Mouse (Mus musculus) adrenal gland, postnatal 25 days (tissue): ENCODE data around the gene Psmd6. TPM values are rescaled to one million over a fixed set of nuclear protein-coding genes. Genes with fewer than 3 reads are reported as not detected.

Experiments
- DNase-seq: peaks from one replicate; pipeline ENCODE4 v3.0.0; 2021; ENCODE audit warnings: mixed read lengths
- long read RNA-seq: library from polyadenylated mRNA; stranded (forward); transcript quantifications from one replicate; pipeline ENCODE4 v2.0.0, GENCODE M21; 2021
- total RNA-seq: library from RNA; stranded (reverse); gene quantifications from 2 replicates; pipeline ENCODE4 v1.2.3, GENCODE M21; 2021

Gene Psmd6
- 127 and 138 TPM in 2 replicates for total RNA-seq
- long read RNA-seq, transcript Psmd6-201 (8 exons, 1,387 nt), result major isoform, 164 of 180 reads
- long read RNA-seq, partial matches to known transcripts, result 7 of 180 reads
- long read RNA-seq, other reads (novel, unspliced or antisense), result 9 of 180 reads

GRCm38 (mm10) chr14:14120230-14121096 is at the start of gene Psmd6:
TSS of gene Psmd6 (minus strand) at chr14:14120984.
- peak; percentile 90 for DNase-seq

- no peak for DNase-seq
Observed at GRCm38 (mm10) chr14:14110710-14111109, 10.1 kb downstream of the Psmd6 start.

GRCm38 (mm10) chr14:14104930-14105318 is 15.9 kb downstream of the Psmd6 start:
- DNase-seq, result no peak

GRCm38 (mm10) chr14:14104213-14104929 is 16.4 kb downstream of the Psmd6 start:
- DNase-seq, result no peak

- no peak for DNase-seq
Observed at GRCm38 (mm10) chr14:14101296-14101695, 19.5 kb downstream of the Psmd6 start.

GRCm38 (mm10) chr14:14100773-14101280 is 20.0 kb downstream of the Psmd6 start:
- DNase-seq, result no peak

GRCm38 (mm10) chr14:14098330-14098980 is 22.3 kb downstream of the Psmd6 start:
- peak; percentile 88 for DNase-seq

- DNase-seq, result no peak
Observed at GRCm38 (mm10) chr14:14090571-14090970, 30.2 kb downstream of the Psmd6 start.

- no peak for DNase-seq
Observed at GRCm38 (mm10) chr14:14088016-14088791, 32.6 kb downstream of the Psmd6 start.

GRCm38 (mm10) chr14:14087348-14087747 is 33.4 kb downstream of the Psmd6 start:
- no peak for DNase-seq

GRCm38 (mm10) chr14:14086711-14087263 is 34.0 kb downstream of the Psmd6 start:
- DNase-seq, result no peak

GRCm38 (mm10) chr14:14083811-14084210 is 37.0 kb downstream of the Psmd6 start:
- no peak for DNase-seq

GRCm38 (mm10) chr14:14080604-14081194 is 40.1 kb downstream of the Psmd6 start:
- DNase-seq, result no peak

GRCm38 (mm10) chr14:14071456-14071855 is 49.3 kb downstream of the Psmd6 start:
- no peak for DNase-seq

GRCm38 (mm10) chr14:14070541-14071315 is 50.1 kb downstream of the Psmd6 start:
- DNase-seq, result no peak

GRCm38 (mm10) chr14:14068553-14068952 is 52.2 kb downstream of the Psmd6 start:
- no peak for DNase-seq

GRCm38 (mm10) chr14:14067648-14068472 is 52.9 kb downstream of the Psmd6 start:
- peak; percentile 21 for DNase-seq

- DNase-seq, result no peak
Observed at GRCm38 (mm10) chr14:14066241-14066640, 54.5 kb downstream of the Psmd6 start.

- no peak for DNase-seq
Observed at GRCm38 (mm10) chr14:14065142-14065498, 55.7 kb downstream of the Psmd6 start.
